Mouse (Mus musculus): ENCODE data around the gene Hist1h4a. TPM values are rescaled to one million over a fixed set of nuclear protein-coding genes. Genes with fewer than 3 reads are reported as not detected.
"Not testable (repeated sequence)": the region's sequence is repeated elsewhere in the genome, so short reads cannot be mapped to it uniquely, and the experiment has no call there.

The Hist1h4a gene
- polyA plus RNA-seq, 2 experiments: 0.84 to 16.1 TPM

GRCm38 (mm10) chr13:23752067-23752741, 8.8 kb downstream of the Hist1h4a start, which contains the start of gene Hist1h3b:
TSS of gene Hist1h3b (plus strand) at chr13:23752267.
- not testable (repeated sequence) for H3K27me3 ChIP-seq (ENCODE audit: control insufficient read depth, insufficient read depth, low read length); H3K9me3 ChIP-seq (ENCODE audit: control insufficient read depth, low read length); H3K36me3 ChIP-seq (ENCODE audit: control insufficient read depth, insufficient read depth, low read length); H3K4me1 ChIP-seq (ENCODE audit: control insufficient read depth, insufficient read depth, low read length)
- DNase-seq (ENCODE audit: low spot score): peak; percentile 100
- Histone ChIP-seq H3K4me3 (replicated peaks; ENCODE audit: low read length) (peak within 1 kb of the TSS; percentile 42), H3K4me2 (replicated peaks; ENCODE audit: low read depth, low read length, severe bottlenecking) (peak within 1 kb of the TSS; percentile 55), H3K27ac (replicated peaks; ENCODE audit: low read depth, low read length) (peak within 1 kb of the TSS; percentile 93), H3K9ac (ENCODE audit: low read depth, low read length, severe bottlenecking) (peak within 1 kb of the TSS; percentile 61)
- under 1% methylated on average over 15 of the region's 47 CpGs for WGBS
- ATAC-seq (ENCODE audit: low FRiP score, low read depth): peak; percentile 81
- TF ChIP-seq POLR2A (IDR thresholded peaks at IDR 0.05; ENCODE audit: borderline replicate concordance, extremely low read depth, insufficient read depth, insufficient read length): peak; percentile 43; the same call in 1 of the 2 replicates

- H3K27ac ChIP-seq (replicated peaks; ENCODE audit: low read depth, low read length): peak overlapping the region; percentile 93
- H3K4me1 ChIP-seq (ENCODE audit: control insufficient read depth, insufficient read depth, low read length): peaks cover 12% of the 10 kb centered on the region; the same call in 1 of the 2 replicates
- H3K27me3 ChIP-seq (ENCODE audit: control insufficient read depth, insufficient read depth, low read length): no peaks in the 10 kb centered on the region
- ATAC-seq (ENCODE audit: low FRiP score, low read depth): no peak
- no peaks in the 10 kb centered on the region for H3K36me3 ChIP-seq (ENCODE audit: control insufficient read depth, insufficient read depth, low read length)
- TF ChIP-seq POLR2A (IDR thresholded peaks at IDR 0.05; ENCODE audit: borderline replicate concordance, extremely low read depth, insufficient read depth, insufficient read length): no peak
- 1% methylated on average over 11 of the region's 11 CpGs for WGBS
- no peaks in the 10 kb centered on the region for H3K9me3 ChIP-seq (ENCODE audit: control insufficient read depth, low read length)
- peak overlapping the region; percentile 61 for H3K9ac ChIP-seq (ENCODE audit: low read depth, low read length, severe bottlenecking)
- H3K4me2 ChIP-seq (replicated peaks; ENCODE audit: low read depth, low read length, severe bottlenecking): peak overlapping the region; percentile 55
- peak; percentile 53 for DNase-seq (ENCODE audit: low spot score)
- H3K4me3 ChIP-seq (replicated peaks; ENCODE audit: low read length): peak overlapping the region; percentile 42
Observed at GRCm38 (mm10) chr13:23751478-23751956, 9.5 kb downstream of the Hist1h4a start.

GRCm38 (mm10) chr13:23750839-23751477, 10.1 kb downstream of the Hist1h4a start, which contains the start of gene Hist1h2ab:
TSS of gene Hist1h2ab (plus strand) at chr13:23751126.
- WGBS: under 1% methylated on average over 25 of the region's 47 CpGs
- peak within 1 kb of the TSS; percentile 93 for H3K27ac ChIP-seq (replicated peaks; ENCODE audit: low read depth, low read length)
- H3K27me3 ChIP-seq (ENCODE audit: control insufficient read depth, insufficient read depth, low read length); H3K36me3 ChIP-seq (ENCODE audit: control insufficient read depth, insufficient read depth, low read length); H3K9me3 ChIP-seq (ENCODE audit: control insufficient read depth, low read length): not testable (repeated sequence)
- H3K4me3 ChIP-seq (replicated peaks; ENCODE audit: low read length): peak within 1 kb of the TSS; percentile 42
- TF ChIP-seq POLR2A (IDR thresholded peaks at IDR 0.05; ENCODE audit: borderline replicate concordance, extremely low read depth, insufficient read depth, insufficient read length): peak; percentile 78; the same call in 1 of the 2 replicates
- DNase-seq (ENCODE audit: low spot score) (peak; percentile 90), ATAC-seq (ENCODE audit: low FRiP score, low read depth) (peak; percentile 60)
- peak within 1 kb of the TSS; percentile 55 for H3K4me2 ChIP-seq (replicated peaks; ENCODE audit: low read depth, low read length, severe bottlenecking)
- H3K4me1 ChIP-seq (ENCODE audit: control insufficient read depth, insufficient read depth, low read length): peaks cover 12% of the 10 kb centered on the region; the same call in 1 of the 2 replicates
- H3K9ac ChIP-seq (ENCODE audit: low read depth, low read length, severe bottlenecking): peak within 1 kb of the TSS; percentile 61

- WGBS: 88% methylated on average over 5 of the region's 5 CpGs
- Histone ChIP-seq H3K36me3 (ENCODE audit: control insufficient read depth, insufficient read depth, low read length) (no peaks in the 10 kb centered on the region), H3K9me3 (ENCODE audit: control insufficient read depth, low read length) (no peaks in the 10 kb centered on the region), H3K27me3 (ENCODE audit: control insufficient read depth, insufficient read depth, low read length) (no peaks in the 10 kb centered on the region), H3K4me2 (replicated peaks; ENCODE audit: low read depth, low read length, severe bottlenecking) (no peak overlapping the region), H3K4me1 (ENCODE audit: control insufficient read depth, insufficient read depth, low read length) (peaks cover 12% of the 10 kb centered on the region; the same call in 1 of the 2 replicates), H3K27ac (replicated peaks; ENCODE audit: low read depth, low read length) (peak overlapping the region; percentile 93), H3K4me3 (replicated peaks; ENCODE audit: low read length) (no peak overlapping the region), H3K9ac (ENCODE audit: low read depth, low read length, severe bottlenecking) (no peak overlapping the region)
- DNase-seq (ENCODE audit: low spot score): no peak
- ATAC-seq (ENCODE audit: low FRiP score, low read depth): no peak
- TF ChIP-seq POLR2A (IDR thresholded peaks at IDR 0.05; ENCODE audit: borderline replicate concordance, extremely low read depth, insufficient read depth, insufficient read length): no peak
Observed at GRCm38 (mm10) chr13:23749563-23750121, 11.4 kb downstream of the Hist1h4a start.

- no peak for TF ChIP-seq POLR2A (IDR thresholded peaks at IDR 0.05; ENCODE audit: borderline replicate concordance, extremely low read depth, insufficient read depth, insufficient read length)
- H3K27me3 ChIP-seq (ENCODE audit: control insufficient read depth, insufficient read depth, low read length): no peaks in the 10 kb centered on the region
- WGBS: 11% methylated on average over 4 of the region's 4 CpGs
- no peaks in the 10 kb centered on the region for H3K9me3 ChIP-seq (ENCODE audit: control insufficient read depth, low read length)
- no peak overlapping the region for H3K9ac ChIP-seq (ENCODE audit: low read depth, low read length, severe bottlenecking)
- H3K27ac ChIP-seq (replicated peaks; ENCODE audit: low read depth, low read length): peak overlapping the region; percentile 96
- peak overlapping the region; percentile 42; the same call in 1 of the 2 replicates for H3K4me3 ChIP-seq (replicated peaks; ENCODE audit: low read length)
- H3K4me2 ChIP-seq (replicated peaks; ENCODE audit: low read depth, low read length, severe bottlenecking): peak overlapping the region; percentile 54; the same call in 1 of the 2 replicates
- ATAC-seq (ENCODE audit: low FRiP score, low read depth) (no peak), DNase-seq (ENCODE audit: low spot score) (no peak)
- H3K4me1 ChIP-seq (ENCODE audit: control insufficient read depth, insufficient read depth, low read length): peaks cover 12% of the 10 kb centered on the region; the same call in 1 of the 2 replicates
- H3K36me3 ChIP-seq (ENCODE audit: control insufficient read depth, insufficient read depth, low read length): no peaks in the 10 kb centered on the region
Observed at GRCm38 (mm10) chr13:23747892-23748288, 13.1 kb downstream of the Hist1h4a start.

Data from limb, embryonic 14.5 days (tissue).